Mouse (Mus musculus): ENCODE measurements around the gene Eif3k. TPM values are rescaled to one million over a fixed set of nuclear protein-coding genes. Genes with fewer than 3 reads are reported as not detected.

Gene Eif3k
- polyA plus RNA-seq, 1 experiment from 2014 or later, result 367 TPM

- no peak for ATAC-seq (ENCODE audit: low read depth)
- H3K4me3 ChIP-seq (ENCODE audit: low read length), result no peak overlapping the region
- no peak overlapping the region for H3K4me2 ChIP-seq (ENCODE audit: low read depth, low read length)
- WGBS, result 57% methylated on average over 4 of the region's 4 CpGs
- H3K4me1 ChIP-seq (replicated peaks; ENCODE audit: control insufficient read depth, insufficient read depth, low read length), result peaks cover 80% of the 10 kb centered on the region
- peak overlapping the region; percentile 2; the same call in 1 of the 2 replicates for H3K9ac ChIP-seq (ENCODE audit: low read length)
- no peaks in the 10 kb centered on the region for H3K36me3 ChIP-seq (ENCODE audit: control insufficient read depth, insufficient read depth, low read length)
- no peaks in the 10 kb centered on the region for H3K9me3 ChIP-seq (ENCODE audit: control insufficient read depth, low read length)
- peak overlapping the region; percentile 88 for H3K27ac ChIP-seq (ENCODE audit: low read length)
- no peaks in the 10 kb centered on the region for H3K27me3 ChIP-seq (ENCODE audit: control insufficient read depth, insufficient read depth, low read depth, low read length)
Measured at GRCm38 (mm10) chr7:28941129-28941528, 40.5 kb downstream of the Eif3k start.

GRCm38 (mm10) chr7:28939418-28940183 lies 42.1 kb downstream of the Eif3k start:
- no peak for ATAC-seq (ENCODE audit: low read depth)
- peaks cover 72% of the 10 kb centered on the region for H3K4me1 ChIP-seq (replicated peaks; ENCODE audit: control insufficient read depth, insufficient read depth, low read length)
- H3K27ac ChIP-seq (ENCODE audit: low read length), result peak overlapping the region; percentile 17
- 67% methylated on average over 7 of the region's 7 CpGs for WGBS
- H3K9ac ChIP-seq (ENCODE audit: low read length), result no peak overlapping the region
- H3K9me3 ChIP-seq (ENCODE audit: control insufficient read depth, low read length), result no peaks in the 10 kb centered on the region
- H3K36me3 ChIP-seq (ENCODE audit: control insufficient read depth, insufficient read depth, low read length), result no peaks in the 10 kb centered on the region
- no peak overlapping the region for H3K4me3 ChIP-seq (ENCODE audit: low read length)
- H3K4me2 ChIP-seq (ENCODE audit: low read depth, low read length), result no peak overlapping the region
- H3K27me3 ChIP-seq (ENCODE audit: control insufficient read depth, insufficient read depth, low read depth, low read length), result no peaks in the 10 kb centered on the region

- 81% methylated on average over 4 of the region's 4 CpGs for WGBS
- Histone ChIP-seq H3K9ac (ENCODE audit: low read length) (0 out of 2 replicates have a peak overlapping the region, but pooled peaks have one; percentile 23), H3K4me3 (ENCODE audit: low read length) (no peak overlapping the region), H3K4me2 (ENCODE audit: low read depth, low read length) (no peak overlapping the region), H3K36me3 (ENCODE audit: control insufficient read depth, insufficient read depth, low read length) (no peaks in the 10 kb centered on the region), H3K9me3 (ENCODE audit: control insufficient read depth, low read length) (no peaks in the 10 kb centered on the region), H3K27ac (ENCODE audit: low read length) (peak overlapping the region; percentile 17), H3K4me1 (replicated peaks; ENCODE audit: control insufficient read depth, insufficient read depth, low read length) (peaks cover 66% of the 10 kb centered on the region), H3K27me3 (ENCODE audit: control insufficient read depth, insufficient read depth, low read depth, low read length) (no peaks in the 10 kb centered on the region)
- ATAC-seq (ENCODE audit: low read depth), result no peak
Measured at GRCm38 (mm10) chr7:28938654-28939053, 43.0 kb downstream of the Eif3k start.

GRCm38 (mm10) chr7:28936787-28937186 lies 44.9 kb downstream of the Eif3k start:
- ATAC-seq (ENCODE audit: low read depth), result peak; percentile 13; the same call in 1 of the 2 replicates
- H3K4me2 ChIP-seq (ENCODE audit: low read depth, low read length), result no peak overlapping the region
- peak overlapping the region; percentile 43 for H3K27ac ChIP-seq (ENCODE audit: low read length)
- 55% methylated on average over 4 of the region's 4 CpGs for WGBS
- no peaks in the 10 kb centered on the region for H3K27me3 ChIP-seq (ENCODE audit: control insufficient read depth, insufficient read depth, low read depth, low read length)
- H3K9me3 ChIP-seq (ENCODE audit: control insufficient read depth, low read length), result no peaks in the 10 kb centered on the region
- H3K4me1 ChIP-seq (replicated peaks; ENCODE audit: control insufficient read depth, insufficient read depth, low read length), result peaks cover 62% of the 10 kb centered on the region
- no peak overlapping the region for H3K4me3 ChIP-seq (ENCODE audit: low read length)
- H3K36me3 ChIP-seq (ENCODE audit: control insufficient read depth, insufficient read depth, low read length), result no peaks in the 10 kb centered on the region
- H3K9ac ChIP-seq (ENCODE audit: low read length), result peak overlapping the region; percentile 5; the same call in 1 of the 2 replicates

GRCm38 (mm10) chr7:28933825-28934224 lies 47.8 kb downstream of the Eif3k start:
- H3K9me3 ChIP-seq (ENCODE audit: control insufficient read depth, low read length), result no peaks in the 10 kb centered on the region
- no peak overlapping the region for H3K4me2 ChIP-seq (ENCODE audit: low read depth, low read length)
- no peak overlapping the region for H3K27ac ChIP-seq (ENCODE audit: low read length)
- 94% methylated on average over 2 of the region's 2 CpGs for WGBS
- no peak for ATAC-seq (ENCODE audit: low read depth)
- no peak overlapping the region for H3K4me3 ChIP-seq (ENCODE audit: low read length)
- no peaks in the 10 kb centered on the region for H3K27me3 ChIP-seq (ENCODE audit: control insufficient read depth, insufficient read depth, low read depth, low read length)
- peaks cover 62% of the 10 kb centered on the region for H3K4me1 ChIP-seq (replicated peaks; ENCODE audit: control insufficient read depth, insufficient read depth, low read length)
- no peaks in the 10 kb centered on the region for H3K36me3 ChIP-seq (ENCODE audit: control insufficient read depth, insufficient read depth, low read length)
- no peak overlapping the region for H3K9ac ChIP-seq (ENCODE audit: low read length)

- Histone ChIP-seq H3K27ac (ENCODE audit: low read length) (peak overlapping the region; percentile 4; the same call in 1 of the 2 replicates), H3K27me3 (ENCODE audit: control insufficient read depth, insufficient read depth, low read depth, low read length) (no peaks in the 10 kb centered on the region), H3K4me3 (ENCODE audit: low read length) (no peak overlapping the region), H3K4me1 (replicated peaks; ENCODE audit: control insufficient read depth, insufficient read depth, low read length) (peaks cover 57% of the 10 kb centered on the region), H3K9ac (ENCODE audit: low read length) (no peak overlapping the region), H3K4me2 (ENCODE audit: low read depth, low read length) (no peak overlapping the region), H3K9me3 (ENCODE audit: control insufficient read depth, low read length) (no peaks in the 10 kb centered on the region), H3K36me3 (ENCODE audit: control insufficient read depth, insufficient read depth, low read length) (no peaks in the 10 kb centered on the region)
- peak; percentile 11; the same call in 1 of the 2 replicates for ATAC-seq (ENCODE audit: low read depth)
- WGBS, result 60% methylated on average over 6 of the region's 6 CpGs
Measured at GRCm38 (mm10) chr7:28932421-28933041, 49.1 kb downstream of the Eif3k start.

GRCm38 (mm10) chr7:28931695-28932039 lies 50.0 kb downstream of the Eif3k start:
- WGBS, result 59% methylated on average over 4 of the region's 4 CpGs
- Histone ChIP-seq H3K4me1 (replicated peaks; ENCODE audit: control insufficient read depth, insufficient read depth, low read length) (peaks cover 48% of the 10 kb centered on the region), H3K4me2 (ENCODE audit: low read depth, low read length) (no peak overlapping the region), H3K27ac (ENCODE audit: low read length) (peak overlapping the region; percentile 80), H3K27me3 (ENCODE audit: control insufficient read depth, insufficient read depth, low read depth, low read length) (no peaks in the 10 kb centered on the region), H3K9me3 (ENCODE audit: control insufficient read depth, low read length) (no peaks in the 10 kb centered on the region), H3K4me3 (ENCODE audit: low read length) (no peak overlapping the region), H3K9ac (ENCODE audit: low read length) (no peak overlapping the region; the same call in 1 of the 2 replicates), H3K36me3 (ENCODE audit: control insufficient read depth, insufficient read depth, low read length) (no peaks in the 10 kb centered on the region)
- peak; percentile 26; the same call in 1 of the 2 replicates for ATAC-seq (ENCODE audit: low read depth)

GRCm38 (mm10) chr7:28931032-28931694 lies 50.5 kb downstream of the Eif3k start:
- no peaks in the 10 kb centered on the region for H3K36me3 ChIP-seq (ENCODE audit: control insufficient read depth, insufficient read depth, low read length)
- no peak overlapping the region for H3K4me2 ChIP-seq (ENCODE audit: low read depth, low read length)
- 54% methylated on average over 7 of the region's 7 CpGs for WGBS
- H3K4me3 ChIP-seq (ENCODE audit: low read length), result no peak overlapping the region
- H3K27ac ChIP-seq (ENCODE audit: low read length), result peak overlapping the region; percentile 80
- no peaks in the 10 kb centered on the region for H3K9me3 ChIP-seq (ENCODE audit: control insufficient read depth, low read length)
- H3K4me1 ChIP-seq (replicated peaks; ENCODE audit: control insufficient read depth, insufficient read depth, low read length), result peaks cover 45% of the 10 kb centered on the region
- H3K9ac ChIP-seq (ENCODE audit: low read length), result no peak overlapping the region; the same call in 1 of the 2 replicates
- no peaks in the 10 kb centered on the region for H3K27me3 ChIP-seq (ENCODE audit: control insufficient read depth, insufficient read depth, low read depth, low read length)
- ATAC-seq (ENCODE audit: low read depth), result peak; percentile 77
